Mouse (Mus musculus): Measurements from ENCODE around the gene Ss18l1.

The Ss18l1 gene

GRCm38 (mm10) chr2:180117485-180118194 is 75.3 kb downstream of the Ss18l1 start:
- peak; percentile 84 for DNase-seq (ENCODE audit: low spot score)

GRCm38 (mm10) chr2:180118661-180119438 is 76.5 kb downstream of the Ss18l1 start, which contains the start of gene Osbpl2:
Osbpl2 (plus strand) TSS chr2:180119306.
- DNase-seq (ENCODE audit: low spot score), result peak; percentile 99

Data from embryo, embryonic 10 days (tissue).